Mouse (Mus musculus) regulatory T cell (primary cell): ENCODE data around the gene Aff2.

ENCODE experiments used
- in situ Hi-C: fragments of 300-600 bp; cut with MboI, MseI; formaldehyde crosslinking; loops from one replicate; pipeline ENCODE4 v1.15.1; 2025; ENCODE audit warnings: high pct_unique_total_duplicates

The Aff2 gene

GRCm38 (mm10) chrX:69744962-69745597 lies 385.0 kb downstream of the Aff2 start:
- in situ Hi-C loops: no loop called here

DNA sequence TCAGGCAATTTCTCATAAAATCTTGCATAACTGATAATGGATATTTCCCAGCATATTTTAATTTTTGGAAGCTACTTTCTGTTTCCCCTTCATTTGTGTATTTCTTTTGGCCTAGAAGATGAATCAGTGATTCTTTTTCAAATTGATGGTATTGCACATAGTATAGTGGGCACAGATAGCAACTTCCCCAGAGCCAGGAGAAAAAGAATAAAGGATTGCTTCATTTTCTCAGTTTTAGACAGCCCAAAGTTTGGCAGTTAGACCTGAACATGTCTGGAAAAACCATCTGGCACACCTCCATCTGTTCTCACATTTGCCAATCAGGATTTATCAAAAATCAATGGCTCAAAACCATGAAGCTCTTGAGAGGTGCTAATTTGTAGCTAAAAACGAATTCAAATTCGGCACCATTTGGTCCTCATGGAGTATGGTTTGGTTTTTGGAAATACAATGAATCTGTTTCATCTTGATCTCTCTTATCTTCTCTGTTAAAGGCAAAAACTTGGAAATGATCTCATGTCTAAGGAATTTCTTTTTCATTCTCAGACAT lies 441.9 kb downstream of the Aff2 start:
- in situ Hi-C loops: no loop called here

DNA sequence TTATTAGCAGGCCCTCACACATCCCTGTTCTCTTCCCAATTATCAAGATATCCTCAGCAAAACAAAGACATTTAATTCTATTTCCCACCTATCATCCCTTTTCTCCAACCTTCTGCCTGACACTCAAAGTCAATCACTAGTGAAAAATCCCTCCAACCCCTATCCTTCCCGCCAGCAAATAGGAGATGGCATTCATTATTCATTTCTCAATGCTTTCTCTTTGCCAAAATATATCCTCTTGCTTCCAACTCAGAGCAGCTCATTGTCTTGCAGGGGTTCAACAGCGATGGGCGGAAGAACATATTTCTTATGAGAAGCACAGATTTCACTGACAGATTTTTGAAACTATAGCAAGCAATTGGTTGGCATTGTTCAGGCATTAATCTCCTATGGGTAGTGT lies 442.4 kb downstream of the Aff2 start:
- in situ Hi-C loops: no loop called here

- in situ Hi-C loops: no loop called here
Measured at GRCm38 (mm10) chrX:69811798-69812197, 451.7 kb downstream of the Aff2 start.

DNA sequence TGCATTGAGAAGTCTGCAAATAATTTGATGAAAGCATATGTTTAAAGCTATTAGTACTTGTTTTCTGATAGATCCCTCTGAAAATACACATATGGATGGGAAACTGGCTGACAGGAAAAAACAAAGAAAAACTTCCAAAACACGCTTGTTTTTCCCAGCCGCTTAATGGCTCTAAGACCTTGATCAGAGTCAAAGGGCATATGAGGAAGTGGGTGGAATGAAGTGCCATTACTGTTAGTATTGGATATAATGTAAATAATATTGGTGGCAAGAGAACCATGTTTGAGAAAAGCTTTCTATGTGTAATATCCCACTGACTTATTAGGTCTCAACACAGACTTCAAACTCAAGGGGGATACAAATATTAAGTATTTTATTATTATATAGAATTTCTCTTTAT lies 455.0 kb downstream of the Aff2 start:
- in situ Hi-C loops: no loop called here

GRCm38 (mm10) chrX:69817679-69818078 lies 457.6 kb downstream of the Aff2 start:
- in situ Hi-C loops: no loop called here

- in situ Hi-C loops: no loop called here
Measured at GRCm38 (mm10) chrX:69818188-69818587, 458.1 kb downstream of the Aff2 start.

GRCm38 (mm10) chrX:69867601-69868000 lies 507.5 kb downstream of the Aff2 start:
- in situ Hi-C loops: no loop called here

- in situ Hi-C loops: no loop called here
Measured at GRCm38 (mm10) chrX:69891713-69892112, 531.6 kb downstream of the Aff2 start.
